Mouse (Mus musculus) testis, adult 2 months (tissue): Measurements from ENCODE around the gene AI661453.

ENCODE experiments used
- CTCF ChIP-seq: fragments of 200-500 bp; IDR thresholded peaks from 2 replicates; pipeline ENCODE4 v1.5.1; 2012; ENCODE audit warnings: low read depth, mild to moderate bottlenecking, inconsistent platforms, low read length, moderate library complexity; ENCODE audit not compliant: control insufficient read depth, insufficient read depth, insufficient replicate concordance
- POLR2A ChIP-seq: fragments of 200-500 bp; IDR thresholded peaks from 2 replicates; pipeline ENCODE4 v1.6.1; 2012; ENCODE audit warnings: low read depth, mild to moderate bottlenecking, inconsistent platforms, low read length, moderate library complexity; ENCODE audit not compliant: control insufficient read depth

DNA sequence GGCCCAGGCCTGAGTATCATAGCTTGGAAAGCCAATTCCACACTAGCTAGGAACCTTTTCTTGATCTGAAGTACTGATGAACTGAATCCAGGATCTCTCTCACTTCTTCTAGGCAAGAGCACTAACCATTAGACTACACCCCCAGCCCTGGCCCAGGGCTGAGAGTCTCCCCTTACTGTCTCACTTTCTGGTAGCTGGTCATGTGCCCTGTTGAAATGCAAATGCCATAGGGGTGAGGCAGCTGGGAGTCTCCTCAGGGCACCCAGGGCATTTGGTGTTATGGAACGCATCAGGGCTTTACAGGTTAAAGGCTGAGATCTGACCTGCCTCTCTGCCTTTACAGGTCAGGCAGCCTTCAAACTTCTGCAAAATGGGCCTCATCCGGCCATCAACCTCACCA lies 16.2 kb upstream of the AI661453 start:
- TF ChIP-seq CTCF = no peak
- TF ChIP-seq POLR2A = no peak
